Mouse (Mus musculus) limb, embryonic 12.5 days (tissue): ENCODE measurements around the gene Gm17720. TPM values are rescaled to one million over a fixed set of nuclear protein-coding genes. Genes with fewer than 3 reads are reported as not detected.

Source experiments
- ATAC-seq: fragments of 200-750 bp; cut with Nextera tagmentation; 2 replicates; pipeline ENCODE4 v1.8.0; 2017; ENCODE audit warnings: low read depth, moderate TSS enrichment; ENCODE audit not compliant: insufficient number of reproducible peaks, insufficient read depth, low FRiP score, low TSS enrichment
- H3K27ac ChIP-seq: fragments of 300-500 bp; sonication (generic); 2 replicates; pipeline ENCODE4 v1.5.1; 2016; ENCODE audit warnings: mild to moderate bottlenecking, moderate library complexity
- H3K27me3 ChIP-seq: fragments of 300-500 bp; sonication (generic); 2 replicates; pipeline ENCODE4 v1.6.1; 2016; ENCODE audit warnings: mild to moderate bottlenecking, moderate library complexity
- H3K36me3 ChIP-seq: fragments of 300-500 bp; sonication (generic); 2 replicates; pipeline ENCODE4 v1.6.1; 2016; ENCODE audit warnings: mild to moderate bottlenecking, moderate library complexity
- H3K4me1 ChIP-seq: fragments of 300-500 bp; sonication (generic); replicated peaks from 2 replicates; pipeline ENCODE4 v1.6.1; 2016
- H3K4me2 ChIP-seq: fragments of 300-500 bp; sonication (generic); 2 replicates; pipeline ENCODE4 v1.6.1; 2016; ENCODE audit warnings: mild to moderate bottlenecking, moderate library complexity
- H3K4me3 ChIP-seq: fragments of 300-500 bp; sonication (generic); replicated peaks from 2 replicates; pipeline ENCODE4 v1.5.1; 2016; ENCODE audit warnings: mild to moderate bottlenecking
- H3K9ac ChIP-seq: fragments of 300-500 bp; sonication (generic); replicated peaks from 2 replicates; pipeline ENCODE4 v1.6.1; 2016; ENCODE audit warnings: mild to moderate bottlenecking, moderate library complexity
- H3K9me3 ChIP-seq: fragments of 300-500 bp; sonication (generic); 2 replicates; pipeline ENCODE4 v1.6.1; 2016; ENCODE audit warnings: mild to moderate bottlenecking, moderate library complexity
- WGBS: fragments of 180-500 bp; shearing (Covaris S2); methylation state at CpG from one replicate; pipeline ENCODE4 v1.1.7; 2016; 5-methylcytosine and 5-hydroxymethylcytosine counted together
- polyA plus RNA-seq: library from polyadenylated mRNA; unstranded; fragments of >200 nt; fragmentation: Nextera tagmentation; extraction: Ambion mirVana; gene quantifications from 2 replicates; pipeline ENCODE4 v1.2.1, GENCODE M21; 2016

Gene Gm17720
- polyA plus RNA-seq: not detected in 2 replicates

GRCm38 (mm10) chr8:110102653-110103052 lies at the start of gene Gm17720:
Gm17720 (minus strand) TSS chr8:110102753.
- H3K4me2 ChIP-seq: no peak within 1 kb of the TSS
- no peak for ATAC-seq
- no peaks in the 10 kb centered on the region for H3K4me1 ChIP-seq
- H3K36me3 ChIP-seq: no peaks in the 10 kb centered on the region
- no peaks in the 10 kb centered on the region for H3K27me3 ChIP-seq
- H3K4me3 ChIP-seq: no peak within 1 kb of the TSS
- H3K27ac ChIP-seq: no peak within 1 kb of the TSS
- 82% methylated on average over 3 of the region's 3 CpGs for WGBS
- H3K9ac ChIP-seq: no peak within 1 kb of the TSS
- no peaks in the 10 kb centered on the region for H3K9me3 ChIP-seq

GRCm38 (mm10) chr8:110145538-110145937 lies 43.0 kb upstream of the Gm17720 start:
- Histone ChIP-seq H3K9me3 (no peaks in the 10 kb centered on the region), H3K36me3 (no peaks in the 10 kb centered on the region), H3K4me3 (no peak overlapping the region), H3K9ac (no peak overlapping the region), H3K27me3 (no peaks in the 10 kb centered on the region), H3K4me1 (no peaks in the 10 kb centered on the region), H3K27ac (no peak overlapping the region), H3K4me2 (no peak overlapping the region)
- WGBS: 0% methylated on average over 4 of the region's 4 CpGs
- no peak for ATAC-seq

- Histone ChIP-seq H3K27ac (no peak overlapping the region), H3K9ac (no peak overlapping the region), H3K9me3 (no peaks in the 10 kb centered on the region), H3K4me3 (no peak overlapping the region), H3K4me1 (no peaks in the 10 kb centered on the region), H3K4me2 (no peak overlapping the region), H3K36me3 (no peaks in the 10 kb centered on the region), H3K27me3 (no peaks in the 10 kb centered on the region)
- ATAC-seq: no peak
- WGBS: 67% methylated on average over 4 of the region's 4 CpGs
Observed at GRCm38 (mm10) chr8:110140770-110141169, 38.2 kb upstream of the Gm17720 start.

GRCm38 (mm10) chr8:110140156-110140555 lies 37.6 kb upstream of the Gm17720 start:
- Histone ChIP-seq H3K4me1 (no peaks in the 10 kb centered on the region), H3K4me3 (no peak overlapping the region), H3K4me2 (no peak overlapping the region), H3K36me3 (no peaks in the 10 kb centered on the region), H3K27ac (no peak overlapping the region), H3K9ac (no peak overlapping the region), H3K27me3 (no peaks in the 10 kb centered on the region), H3K9me3 (no peaks in the 10 kb centered on the region)
- 82% methylated on average over 3 of the region's 3 CpGs for WGBS
- no peak for ATAC-seq

GRCm38 (mm10) chr8:110135515-110135914 lies 33.0 kb upstream of the Gm17720 start:
- H3K4me3 ChIP-seq: no peak overlapping the region
- no peaks in the 10 kb centered on the region for H3K9me3 ChIP-seq
- WGBS: 80% methylated on average over 7 of the region's 7 CpGs
- no peak for ATAC-seq
- H3K27ac ChIP-seq: no peak overlapping the region
- H3K4me2 ChIP-seq: no peak overlapping the region
- no peaks in the 10 kb centered on the region for H3K4me1 ChIP-seq
- no peak overlapping the region for H3K9ac ChIP-seq
- no peaks in the 10 kb centered on the region for H3K27me3 ChIP-seq
- no peaks in the 10 kb centered on the region for H3K36me3 ChIP-seq

GRCm38 (mm10) chr8:110134236-110134635 lies 31.7 kb upstream of the Gm17720 start:
- H3K9me3 ChIP-seq: no peaks in the 10 kb centered on the region
- H3K4me2 ChIP-seq: no peak overlapping the region
- WGBS: 90% methylated on average over 8 of the region's 8 CpGs
- no peak for ATAC-seq
- no peaks in the 10 kb centered on the region for H3K4me1 ChIP-seq
- no peaks in the 10 kb centered on the region for H3K27me3 ChIP-seq
- H3K27ac ChIP-seq: no peak overlapping the region
- no peak overlapping the region for H3K4me3 ChIP-seq
- no peaks in the 10 kb centered on the region for H3K36me3 ChIP-seq
- H3K9ac ChIP-seq: no peak overlapping the region

- no peak overlapping the region for H3K4me2 ChIP-seq
- no peak overlapping the region for H3K27ac ChIP-seq
- ATAC-seq: no peak
- no peaks in the 10 kb centered on the region for H3K4me1 ChIP-seq
- H3K4me3 ChIP-seq: no peak overlapping the region
- no peak overlapping the region for H3K9ac ChIP-seq
- no peaks in the 10 kb centered on the region for H3K27me3 ChIP-seq
- no peaks in the 10 kb centered on the region for H3K36me3 ChIP-seq
- 0 out of 2 replicates have a peak, but pooled peaks cover 6% of the 10 kb centered on the region for H3K9me3 ChIP-seq
- WGBS: 22% methylated on average over 13 of the region's 13 CpGs
Observed at GRCm38 (mm10) chr8:110130537-110130936, 28.0 kb upstream of the Gm17720 start.

GRCm38 (mm10) chr8:110119715-110120114 lies 17.2 kb upstream of the Gm17720 start:
- Histone ChIP-seq H3K4me2 (no peak overlapping the region), H3K4me3 (no peak overlapping the region), H3K27me3 (no peaks in the 10 kb centered on the region), H3K9me3 (no peaks in the 10 kb centered on the region), H3K4me1 (no peaks in the 10 kb centered on the region), H3K27ac (no peak overlapping the region), H3K9ac (no peak overlapping the region), H3K36me3 (no peaks in the 10 kb centered on the region)
- ATAC-seq: no peak
- 41% methylated on average over 6 of the region's 6 CpGs for WGBS

GRCm38 (mm10) chr8:110101676-110102075 lies 877 bp downstream of the Gm17720 start:
- Histone ChIP-seq H3K4me3 (no peak overlapping the region), H3K27me3 (no peaks in the 10 kb centered on the region), H3K27ac (no peak overlapping the region), H3K9ac (no peak overlapping the region), H3K9me3 (no peaks in the 10 kb centered on the region), H3K4me2 (no peak overlapping the region), H3K36me3 (no peaks in the 10 kb centered on the region), H3K4me1 (no peaks in the 10 kb centered on the region)
- ATAC-seq: no peak
- 87% methylated on average over 15 of the region's 15 CpGs for WGBS

GRCm38 (mm10) chr8:110100907-110101306 lies 1.6 kb downstream of the Gm17720 start, which contains the start of gene Gm21964:
Gm21964 (plus strand) TSS chr8:110101207.
- H3K4me2 ChIP-seq: no peak within 1 kb of the TSS
- no peaks in the 10 kb centered on the region for H3K4me1 ChIP-seq
- H3K4me3 ChIP-seq: no peak within 1 kb of the TSS
- H3K27ac ChIP-seq: no peak within 1 kb of the TSS
- 80% methylated on average over 12 of the region's 12 CpGs for WGBS
- H3K9me3 ChIP-seq: no peaks in the 10 kb centered on the region
- ATAC-seq: no peak
- H3K9ac ChIP-seq: no peak within 1 kb of the TSS
- H3K27me3 ChIP-seq: no peaks in the 10 kb centered on the region
- no peaks in the 10 kb centered on the region for H3K36me3 ChIP-seq

- WGBS: 55% methylated on average over 1 of the region's 1 CpGs
Observed at GRCm38 (mm10) chr8:110091869-110092268, 10.7 kb downstream of the Gm17720 start.

GRCm38 (mm10) chr8:110082416-110083105 lies 20.0 kb downstream of the Gm17720 start:
- Histone ChIP-seq H3K4me3 (no peak overlapping the region), H3K36me3 (peaks cover 43% of the 10 kb centered on the region), H3K9ac (no peak overlapping the region), H3K27ac (no peak overlapping the region), H3K4me2 (no peak overlapping the region), H3K27me3 (no peaks in the 10 kb centered on the region), H3K9me3 (no peaks in the 10 kb centered on the region), H3K4me1 (peaks cover 11% of the 10 kb centered on the region)
- no peak for ATAC-seq
- WGBS: 75% methylated on average over 11 of the region's 11 CpGs

More at GRCm38 (mm10) chr8:110091869-110092268, 10.7 kb downstream of the Gm17720 start:
- no peak overlapping the region for H3K4me3 ChIP-seq
- peaks cover 33% of the 10 kb centered on the region for H3K36me3 ChIP-seq
- ATAC-seq: no peak
- H3K27ac ChIP-seq: no peak overlapping the region
- H3K9me3 ChIP-seq: peaks cover 14% of the 10 kb centered on the region
- no peaks in the 10 kb centered on the region for H3K4me1 ChIP-seq
- no peak overlapping the region for H3K4me2 ChIP-seq
- H3K9ac ChIP-seq: no peak overlapping the region
- H3K27me3 ChIP-seq: no peaks in the 10 kb centered on the region
